Mouse (Mus musculus): Measurements from ENCODE around the gene Fhod1. TPM values are rescaled to one million over a fixed set of nuclear protein-coding genes. Genes with fewer than 3 reads are reported as not detected.
A peak's percentile ranks its signal among the peaks of the same experiment; 100 is the strongest.

The Fhod1 gene
- total RNA-seq, 2 experiments from 2014 or later: 2.3 to 5.0 TPM

DNA sequence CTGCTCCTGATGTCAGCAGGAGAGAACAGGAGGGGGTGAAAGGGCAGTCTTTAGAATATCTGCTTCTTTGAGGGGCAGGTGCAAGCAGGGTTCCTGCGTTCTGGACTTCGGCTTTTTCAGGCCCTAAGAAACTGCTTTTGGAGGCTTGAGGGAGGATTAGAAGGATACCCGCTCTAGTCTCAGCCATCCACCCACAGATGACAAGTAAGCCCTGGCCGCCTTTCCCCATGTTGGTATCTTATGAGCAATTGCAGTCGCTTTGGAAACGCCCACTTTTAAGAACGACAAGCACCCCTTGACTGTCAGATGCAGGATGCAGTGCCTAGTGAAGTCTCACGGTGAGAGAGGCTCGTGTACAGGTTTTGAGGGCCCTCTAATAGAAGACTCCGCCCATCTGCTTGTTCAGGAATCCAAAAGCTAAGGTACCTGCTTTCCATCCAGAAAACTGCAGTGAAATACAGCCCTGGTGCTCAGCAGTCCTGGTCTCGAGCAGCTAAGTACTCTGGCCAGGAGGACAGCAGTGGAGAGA, 29.0 kb downstream of the Fhod1 start:
- ATAC-seq (replicated peaks; ENCODE audit: poor library complexity): no peak

DNA sequence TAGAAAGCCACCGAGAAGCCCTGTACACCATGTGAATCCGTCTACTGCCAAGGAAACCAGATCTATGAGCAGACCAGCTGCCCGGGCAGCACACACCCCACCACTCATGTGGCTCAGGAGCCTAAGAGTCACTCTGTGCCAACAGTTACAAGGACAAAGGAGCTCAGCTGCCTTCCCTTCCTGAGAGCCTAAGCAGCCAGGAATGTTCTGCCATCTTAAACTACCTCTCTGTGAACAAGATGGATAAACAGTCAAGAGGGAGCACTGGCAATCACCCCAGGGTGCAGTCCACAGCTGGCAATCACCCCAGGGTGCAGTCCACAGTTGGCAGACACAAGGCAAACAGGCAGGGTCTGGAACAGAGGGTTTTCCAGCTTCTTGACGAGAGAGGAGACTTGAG, 29.8 kb downstream of the Fhod1 start:
- ATAC-seq (replicated peaks; ENCODE audit: poor library complexity): no peak

DNA sequence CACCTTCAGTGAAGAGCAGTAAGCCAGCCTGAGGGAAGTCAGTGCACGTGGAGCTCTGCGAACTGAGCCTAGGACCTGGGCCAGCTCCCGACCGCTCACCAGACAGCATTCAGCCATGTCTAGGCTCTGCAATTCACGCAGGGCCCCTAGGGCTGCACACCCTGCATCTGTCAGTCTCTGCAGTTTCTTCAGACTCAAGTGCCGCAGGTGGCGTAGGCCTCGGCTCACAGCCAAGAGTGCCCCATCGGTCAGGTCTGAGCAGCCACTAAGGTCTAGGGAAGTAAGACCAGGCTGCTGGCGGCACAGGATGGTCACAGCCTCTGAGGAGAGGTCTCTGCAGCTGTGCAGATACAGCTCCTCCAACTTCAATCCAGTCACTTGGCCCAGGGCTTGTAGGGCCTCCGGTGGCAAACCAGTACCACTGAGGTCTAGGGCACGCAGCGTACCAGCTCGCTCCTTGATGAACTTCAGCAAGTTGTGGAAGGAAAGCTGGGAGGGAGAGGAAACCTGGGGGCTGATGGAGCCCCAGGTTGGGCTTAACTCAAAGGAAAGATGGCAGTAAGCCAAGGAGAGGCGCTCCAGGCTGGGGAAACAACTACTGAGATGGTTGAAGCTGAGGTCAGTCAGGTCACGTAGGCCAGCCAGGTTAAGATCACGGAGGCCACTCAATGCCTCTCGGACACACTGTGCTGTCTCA, 32.5 kb downstream of the Fhod1 start:
- ATAC-seq (replicated peaks; ENCODE audit: poor library complexity): no peak

DNA sequence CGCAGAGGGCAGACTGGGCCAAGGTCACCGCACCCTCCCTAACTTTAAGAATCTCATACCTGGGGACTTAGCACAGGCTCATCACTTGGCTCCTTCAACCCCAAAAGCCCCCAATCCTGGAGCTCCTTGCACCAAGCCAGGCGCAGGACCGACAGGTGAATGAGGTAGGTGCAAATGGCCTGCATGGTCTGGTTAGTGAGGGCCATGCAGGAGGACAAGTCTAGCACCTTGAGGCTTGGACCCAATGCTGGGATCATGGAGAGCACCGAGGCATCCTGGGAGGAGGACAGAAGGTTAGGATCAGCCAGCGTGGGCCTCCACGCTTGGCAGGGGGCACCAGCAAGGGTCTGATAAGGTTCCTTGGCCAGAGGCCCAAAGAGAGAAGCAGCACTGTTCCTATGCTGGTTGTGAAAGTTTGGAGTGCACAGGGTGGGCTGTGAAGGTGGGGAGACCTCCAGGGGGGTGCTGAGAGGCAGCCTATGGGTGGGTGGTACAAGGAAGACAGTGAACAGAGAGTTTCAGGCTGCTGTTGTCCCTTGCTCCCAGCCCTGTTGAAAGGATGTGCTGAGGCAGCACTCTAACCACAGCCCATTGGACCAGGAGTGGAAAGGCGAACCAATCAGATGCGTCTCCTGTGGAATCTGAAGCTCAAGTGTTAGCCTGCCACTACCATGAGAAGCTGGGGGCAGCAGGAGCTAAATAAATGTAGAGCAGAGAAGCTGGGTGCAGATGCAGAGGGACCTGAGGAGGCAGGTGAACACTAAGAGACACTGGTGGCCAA, 33.9 kb downstream of the Fhod1 start:
- ATAC-seq (replicated peaks; ENCODE audit: poor library complexity): peak; percentile 18

DNA sequence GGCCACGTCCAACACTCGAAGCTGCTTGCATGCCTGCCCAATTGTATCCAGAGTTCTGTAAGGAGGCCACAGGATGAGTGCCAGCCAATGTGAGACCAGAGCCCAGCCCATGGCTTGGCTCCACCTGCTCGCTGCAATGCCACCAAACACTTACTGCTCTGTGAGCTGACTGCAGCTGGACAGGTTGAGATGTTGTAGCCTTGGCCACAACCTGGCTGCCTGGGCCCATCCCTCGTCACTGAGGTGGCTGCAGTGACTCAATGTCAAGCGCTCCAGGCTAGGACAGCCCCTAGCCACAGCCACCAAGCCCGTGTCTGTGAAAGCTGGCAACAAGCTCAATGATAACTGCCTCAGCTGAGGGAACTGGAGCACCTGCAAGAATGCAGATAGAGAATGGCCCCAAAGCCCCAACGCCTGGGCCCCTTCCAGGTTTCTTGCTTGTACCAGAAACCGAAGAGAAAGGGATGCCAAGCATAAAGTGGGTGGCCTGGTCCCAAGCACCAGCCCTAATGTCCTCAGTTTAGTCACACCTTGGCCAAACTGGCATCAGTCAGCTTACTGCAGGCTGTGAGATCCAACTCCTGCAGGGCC, 34.8 kb downstream of the Fhod1 start:
- peak; percentile 76 for ATAC-seq (replicated peaks; ENCODE audit: poor library complexity)

DNA sequence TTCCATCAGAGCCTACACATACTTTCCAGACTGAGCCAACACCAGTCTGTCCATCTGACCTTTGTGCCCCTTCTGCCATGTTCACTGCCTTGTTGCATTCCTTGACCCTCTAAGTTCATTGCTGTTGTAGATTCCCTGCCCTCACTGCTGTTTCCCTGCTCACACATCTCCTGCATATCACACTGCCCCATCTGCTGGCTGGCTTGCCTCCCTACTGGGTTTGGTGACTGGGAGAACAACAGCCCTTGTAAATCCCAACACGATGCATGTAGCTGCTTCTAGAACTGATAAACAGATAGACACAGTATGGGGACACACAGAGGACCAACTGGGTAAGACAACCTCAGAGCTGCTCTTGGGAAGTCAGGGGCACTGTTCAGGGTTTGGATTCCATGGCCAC, 36.0 kb downstream of the Fhod1 start:
- ATAC-seq (replicated peaks; ENCODE audit: poor library complexity): peak; percentile 72

DNA sequence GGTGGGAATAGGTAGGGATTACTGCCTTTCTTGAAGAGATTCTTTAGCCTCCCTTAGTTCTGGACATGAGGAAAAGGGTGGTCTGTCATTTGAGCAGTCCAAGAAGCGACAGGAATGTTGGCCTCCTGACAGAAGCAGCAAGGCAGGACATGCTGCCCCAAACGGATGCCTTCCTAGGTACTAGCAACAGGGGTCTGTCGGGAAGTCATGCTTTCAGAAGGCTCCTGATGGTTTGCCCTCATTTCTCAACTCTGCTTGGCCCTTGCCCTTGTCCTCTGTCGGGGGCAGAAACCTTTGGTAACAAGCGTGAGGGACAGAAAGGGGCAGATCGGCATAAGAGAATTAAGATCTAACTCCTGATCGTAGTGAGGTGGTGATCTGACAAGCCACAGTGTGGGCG, 37.6 kb downstream of the Fhod1 start:
- ATAC-seq (replicated peaks; ENCODE audit: poor library complexity): no peak

DNA sequence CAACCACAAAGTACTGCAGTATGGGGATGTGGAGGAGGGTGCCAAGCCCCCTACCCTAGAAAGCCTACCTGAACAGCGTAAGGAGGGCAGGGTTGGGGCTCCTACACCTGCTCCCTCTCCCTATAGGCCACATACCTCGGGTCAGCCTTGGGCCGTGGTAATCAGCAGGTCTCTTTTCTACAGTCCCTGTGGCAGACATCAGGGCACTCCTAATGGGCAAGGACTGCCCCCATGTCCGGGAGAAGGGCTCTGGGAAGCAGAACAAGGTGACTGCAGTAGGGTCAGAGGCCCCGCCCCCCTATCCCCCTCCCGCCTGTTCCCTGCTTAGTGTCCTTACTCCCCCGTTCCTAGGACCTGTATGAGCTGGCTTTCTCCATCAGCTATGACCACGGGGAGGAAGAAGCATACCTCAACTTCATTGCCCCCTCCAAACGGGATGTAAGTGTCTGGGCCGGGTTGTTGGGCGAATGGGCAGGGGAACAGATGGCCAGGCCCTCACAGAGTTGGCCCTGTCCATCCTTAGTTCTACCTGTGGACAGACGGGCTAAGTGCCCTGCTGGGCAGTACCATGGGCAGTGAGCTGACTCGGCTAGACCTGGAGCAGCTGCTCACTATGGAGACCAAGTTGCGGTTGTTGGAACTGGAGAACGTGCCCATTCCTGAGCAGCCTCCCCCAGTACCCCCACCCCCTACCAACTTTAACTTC, 38.5 kb downstream of the Fhod1 start:
- no peak for ATAC-seq (replicated peaks; ENCODE audit: poor library complexity)

DNA sequence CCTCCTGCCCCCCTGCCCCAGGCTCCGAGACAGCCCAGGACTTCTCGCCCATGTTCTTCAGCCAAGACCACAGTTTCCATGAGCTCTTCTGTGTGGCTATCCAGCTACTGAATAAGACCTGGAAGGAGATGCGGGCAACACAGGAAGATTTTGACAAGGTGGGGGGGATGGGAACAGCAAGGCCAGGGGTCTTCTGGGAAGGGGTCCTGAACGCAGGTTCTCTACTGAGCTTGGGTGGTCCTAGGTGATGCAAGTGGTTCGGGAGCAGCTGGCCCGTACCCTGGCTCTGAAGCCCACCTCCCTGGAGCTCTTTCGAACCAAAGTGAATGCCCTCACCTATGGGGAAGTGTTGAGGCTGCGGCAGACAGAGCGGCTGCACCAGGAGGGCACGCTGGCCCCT, 39.3 kb downstream of the Fhod1 start:
- ATAC-seq (replicated peaks; ENCODE audit: poor library complexity): no peak

DNA sequence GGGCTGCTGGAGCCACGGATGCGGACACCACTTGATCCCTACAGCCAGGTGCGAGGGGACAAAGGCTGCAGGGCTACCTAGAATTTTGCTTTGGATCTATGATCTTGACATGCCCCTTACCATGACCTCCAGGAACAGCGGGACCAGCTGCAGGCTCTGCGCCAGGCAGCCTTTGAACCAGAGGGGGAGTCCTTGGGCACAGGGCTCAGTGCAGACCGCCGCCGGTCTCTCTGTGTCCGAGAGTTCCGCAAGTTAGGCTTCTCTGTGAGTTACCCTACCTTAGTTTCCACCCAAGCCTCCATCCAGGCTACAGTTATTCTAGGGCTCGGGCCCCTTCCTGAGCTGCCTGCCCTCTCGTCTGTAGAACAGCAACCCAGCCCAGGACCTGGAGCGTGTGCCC, 40.1 kb downstream of the Fhod1 start:
- ATAC-seq (replicated peaks; ENCODE audit: poor library complexity): no peak

DNA sequence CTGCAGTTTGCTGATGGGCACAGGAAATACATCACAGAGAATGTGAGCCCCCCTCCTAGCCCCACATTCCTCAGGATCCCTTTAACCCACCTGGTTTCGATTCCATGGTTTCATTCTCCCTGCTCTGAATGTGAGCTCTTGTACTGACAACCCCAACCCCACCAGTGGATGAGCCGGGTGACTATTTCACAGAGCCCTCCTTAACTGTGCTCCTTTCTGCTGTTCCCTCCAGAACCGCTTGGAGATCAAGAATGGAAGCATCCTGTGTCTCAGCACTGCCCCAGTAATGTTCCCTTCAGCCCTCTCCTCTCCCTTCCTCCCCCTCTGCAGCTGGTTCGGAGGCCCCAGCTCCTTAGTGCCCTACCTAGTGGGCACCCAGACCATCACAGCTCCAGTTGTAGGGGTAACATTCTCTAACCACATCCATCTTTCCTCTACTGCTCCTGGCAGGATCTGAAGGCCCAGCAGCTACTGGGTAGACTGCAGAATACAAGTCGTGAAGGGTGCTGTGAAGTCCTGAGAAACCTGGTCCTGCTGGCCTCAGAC, 41.5 kb downstream of the Fhod1 start:
- no peak for ATAC-seq (replicated peaks; ENCODE audit: poor library complexity)

DNA sequence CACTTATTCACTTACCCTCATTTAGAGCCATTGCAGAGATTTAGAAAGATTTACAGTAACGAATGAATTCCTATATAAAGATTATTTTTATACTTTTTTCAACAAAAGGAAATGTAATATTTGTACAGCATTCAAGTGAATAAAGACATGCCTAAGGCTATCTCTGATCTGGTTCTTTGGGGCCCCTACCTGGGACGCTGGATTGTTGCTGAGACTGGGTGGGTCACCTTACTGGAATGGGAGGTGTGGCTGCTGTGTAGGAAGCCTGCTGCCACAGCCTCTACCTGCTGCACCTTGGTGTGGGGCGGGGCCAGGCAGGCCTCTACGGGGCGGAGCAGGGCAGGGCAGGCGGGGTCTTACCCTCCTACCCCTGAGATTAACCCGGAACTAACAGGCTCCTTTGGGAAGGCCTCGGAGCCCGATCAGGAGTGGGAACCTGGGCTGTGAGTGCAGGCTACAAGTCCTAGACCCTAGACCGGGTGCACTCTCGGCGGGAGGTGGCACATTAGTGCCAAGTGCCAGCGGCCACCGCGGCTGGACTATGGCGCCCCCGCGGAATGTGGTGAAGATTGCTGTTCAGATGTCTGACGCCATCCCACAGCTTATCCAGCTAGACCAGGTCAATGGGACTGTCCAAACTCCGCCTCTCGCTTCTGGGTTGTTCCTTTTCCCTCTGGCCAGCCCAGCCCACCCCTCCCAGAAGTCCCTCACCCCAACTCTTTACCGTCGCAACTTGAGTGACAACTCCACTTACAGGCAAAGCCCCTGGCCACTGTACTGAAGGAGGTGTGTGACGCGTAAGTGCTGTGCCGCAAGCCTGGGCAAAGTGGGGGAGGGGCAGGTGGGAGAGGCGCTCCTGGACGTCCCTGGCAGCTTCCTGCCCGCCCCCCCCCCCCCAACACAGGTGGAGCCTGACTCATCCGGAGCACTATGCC, 42.3 kb downstream of the Fhod1 start, which contains the start of gene Elmo3:
TSS of gene Elmo3 (plus strand) at position 391 of the 935 bp plus-strand sequence.
- peak; percentile 45 for ATAC-seq (replicated peaks; ENCODE audit: poor library complexity)

DNA sequence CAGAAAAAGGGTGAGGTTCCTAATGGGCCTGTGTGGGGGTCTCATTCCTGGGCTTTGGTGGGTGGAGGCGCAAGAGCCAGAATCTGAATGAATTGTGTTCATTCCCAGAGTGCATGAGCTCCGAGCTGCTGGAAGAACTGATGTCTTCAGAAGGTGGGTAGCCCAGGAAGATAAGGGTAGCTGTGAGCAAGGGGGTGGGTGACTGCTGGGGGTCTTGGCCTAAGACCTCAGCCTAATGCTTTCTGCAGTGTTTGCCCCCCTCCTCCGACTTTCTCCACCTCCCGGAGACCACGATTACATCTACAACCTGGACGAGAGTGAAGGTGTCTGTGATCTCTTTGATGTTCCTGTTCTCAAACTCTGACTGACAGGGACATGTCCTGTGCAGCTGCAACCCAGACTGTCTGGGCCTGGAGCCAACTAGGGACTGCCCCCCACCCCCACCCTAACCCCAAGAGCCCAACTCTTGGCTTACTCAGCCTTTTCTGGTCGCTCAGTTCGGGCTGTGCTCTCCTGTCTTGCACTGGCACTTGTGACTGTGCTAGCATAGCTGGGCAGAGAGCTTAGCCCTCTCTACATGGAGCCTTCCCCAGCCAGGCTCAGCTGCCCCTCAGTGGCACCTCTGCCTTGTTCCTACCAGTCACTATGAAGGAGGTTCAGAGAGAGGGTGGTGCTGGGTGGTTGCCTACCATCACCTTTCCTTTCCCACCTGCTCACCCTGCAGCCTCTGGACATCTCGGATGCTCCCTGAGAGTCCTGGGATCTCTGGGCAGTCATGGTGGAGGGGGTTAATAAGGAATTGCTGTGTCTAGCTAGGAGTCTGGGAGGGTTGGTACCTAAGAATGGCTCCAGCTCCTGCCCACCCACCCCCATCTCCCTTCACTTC, 43.2 kb downstream of the Fhod1 start:
- peak; percentile 29; the same call in 1 of the 2 replicates for ATAC-seq (replicated peaks; ENCODE audit: poor library complexity)

DNA sequence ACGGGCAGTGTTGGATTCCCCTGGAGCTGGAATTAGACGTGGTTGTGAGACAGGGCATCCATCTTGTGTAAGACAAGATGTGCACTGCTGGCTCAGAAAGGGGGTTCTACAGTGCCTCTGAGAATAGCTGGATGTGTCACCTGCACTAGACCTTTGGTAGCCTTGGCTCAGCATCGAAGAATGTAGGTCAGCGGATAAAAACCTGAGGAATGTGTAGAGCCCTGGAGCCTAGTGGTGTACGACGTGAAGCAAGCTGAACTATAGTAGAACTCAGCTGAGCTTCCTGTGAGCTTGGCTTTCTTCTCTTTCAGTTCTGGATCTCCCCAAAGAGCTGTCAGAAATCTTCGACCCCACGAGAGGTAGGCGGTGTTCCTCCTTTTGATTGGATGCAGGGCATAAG, 43.9 kb downstream of the Fhod1 start:
- ATAC-seq (replicated peaks; ENCODE audit: poor library complexity): no peak

DNA sequence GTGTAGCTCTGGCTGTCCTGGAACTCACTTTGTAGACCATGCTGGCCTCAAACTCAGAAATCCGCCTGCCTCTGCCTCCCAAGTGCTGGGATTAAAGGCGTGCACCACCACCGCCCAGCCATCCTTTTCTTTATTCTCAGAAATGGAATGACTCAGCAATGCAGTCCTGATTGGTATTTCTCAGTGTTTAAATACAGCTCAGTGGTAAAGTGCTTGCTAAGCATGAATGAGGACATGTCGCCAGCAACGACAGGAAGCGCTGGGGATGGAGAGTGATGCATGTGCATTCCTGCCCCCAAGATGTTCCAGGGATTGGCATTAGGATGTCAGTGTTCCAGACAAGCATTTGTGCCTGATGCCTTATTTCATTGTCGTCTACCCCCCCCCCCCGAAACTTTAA, 44.4 kb downstream of the Fhod1 start:
- no peak for ATAC-seq (replicated peaks; ENCODE audit: poor library complexity)

DNA sequence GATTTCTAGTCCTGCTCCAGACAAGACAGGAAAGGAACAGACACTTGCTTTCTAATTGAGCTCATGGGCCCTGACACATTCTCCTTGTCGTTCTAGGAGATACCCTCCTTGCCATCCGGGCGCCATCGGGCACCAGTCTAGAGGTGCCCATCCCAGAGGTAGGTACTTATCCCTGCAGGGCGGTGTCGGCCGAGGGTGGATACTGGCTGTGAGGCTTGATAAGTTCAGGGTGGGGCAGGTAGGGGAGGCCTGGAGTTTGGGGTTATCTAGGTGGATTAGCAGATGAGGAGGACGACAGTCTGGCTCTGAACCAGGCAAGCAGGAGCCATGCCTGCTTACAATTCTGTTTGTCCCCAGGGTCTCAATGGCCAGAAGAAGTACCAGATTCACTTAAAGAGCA, 47.8 kb downstream of the Fhod1 start:
- ATAC-seq (replicated peaks; ENCODE audit: poor library complexity): peak; percentile 53

DNA sequence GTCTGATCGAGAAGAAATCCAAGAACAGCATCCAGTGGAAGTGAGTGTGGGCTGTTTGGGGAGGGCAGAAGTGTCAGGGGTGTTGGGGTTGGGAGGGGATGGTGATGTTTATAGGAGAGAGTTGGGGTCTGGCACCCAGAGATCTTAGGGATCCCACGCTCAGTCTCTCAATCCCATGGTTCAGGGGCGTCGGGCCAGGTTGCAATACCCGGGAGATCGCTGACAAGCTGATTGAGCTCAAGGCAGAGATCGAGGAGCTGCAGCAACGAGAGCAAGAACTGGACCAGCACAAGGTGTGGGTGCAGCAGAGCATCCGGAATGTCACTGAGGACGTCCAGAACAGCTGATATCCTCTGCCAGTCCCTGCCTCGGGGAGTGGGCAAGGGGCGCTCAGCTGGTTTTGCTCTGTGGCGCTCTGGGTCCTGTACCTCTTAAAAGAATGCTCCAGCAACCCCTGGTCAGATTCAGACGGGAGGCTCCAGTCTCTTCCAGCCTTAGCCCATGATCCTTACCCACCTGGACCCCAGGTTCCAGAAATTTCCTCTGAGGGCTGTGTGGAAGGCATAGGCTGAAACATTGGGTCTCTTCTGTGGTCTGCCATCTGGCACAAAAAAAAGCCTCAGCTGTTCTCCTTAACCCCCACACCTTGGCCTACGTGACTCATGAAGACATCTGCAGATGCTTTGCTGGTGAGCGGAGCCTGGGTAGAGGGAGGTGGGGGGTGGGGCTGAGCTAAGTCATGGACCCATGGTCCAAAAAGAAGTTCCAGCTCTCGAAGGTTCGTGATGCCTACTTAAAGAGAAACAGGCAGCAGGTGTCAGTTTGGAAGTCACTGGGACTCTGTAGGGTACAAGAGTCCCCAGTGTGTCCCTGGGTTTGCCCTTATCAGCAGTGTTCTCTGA, 49.2 kb downstream of the Fhod1 start:
- no peak for ATAC-seq (replicated peaks; ENCODE audit: poor library complexity)

Measured in megakaryocyte progenitor cell, adult 5-6 weeks (primary cell).